Mouse (Mus musculus) limb, embryonic 12.5 days (tissue): Measurements from ENCODE around the gene Clps. TPM values are rescaled to one million over a fixed set of nuclear protein-coding genes. Genes with fewer than 3 reads are reported as not detected.
"Not testable (repeated sequence)": the region's sequence is repeated elsewhere in the genome, so short reads cannot be mapped to it uniquely, and the experiment has no call there.

Source experiments
- ATAC-seq: fragments of 200-750 bp; cut with Nextera tagmentation; 2 replicates; pipeline ENCODE4 v1.8.0; 2017; ENCODE audit warnings: low read depth, moderate TSS enrichment; ENCODE audit not compliant: insufficient number of reproducible peaks, insufficient read depth, low FRiP score, low TSS enrichment
- H3K27ac ChIP-seq: fragments of 300-500 bp; sonication (generic); 2 replicates; pipeline ENCODE4 v1.5.1; 2016; ENCODE audit warnings: mild to moderate bottlenecking, moderate library complexity
- H3K27me3 ChIP-seq: fragments of 300-500 bp; sonication (generic); 2 replicates; pipeline ENCODE4 v1.6.1; 2016; ENCODE audit warnings: mild to moderate bottlenecking, moderate library complexity
- H3K36me3 ChIP-seq: fragments of 300-500 bp; sonication (generic); 2 replicates; pipeline ENCODE4 v1.6.1; 2016; ENCODE audit warnings: mild to moderate bottlenecking, moderate library complexity
- H3K4me1 ChIP-seq: fragments of 300-500 bp; sonication (generic); replicated peaks from 2 replicates; pipeline ENCODE4 v1.6.1; 2016
- H3K4me2 ChIP-seq: fragments of 300-500 bp; sonication (generic); 2 replicates; pipeline ENCODE4 v1.6.1; 2016; ENCODE audit warnings: mild to moderate bottlenecking, moderate library complexity
- H3K4me3 ChIP-seq: fragments of 300-500 bp; sonication (generic); replicated peaks from 2 replicates; pipeline ENCODE4 v1.5.1; 2016; ENCODE audit warnings: mild to moderate bottlenecking
- H3K9ac ChIP-seq: fragments of 300-500 bp; sonication (generic); replicated peaks from 2 replicates; pipeline ENCODE4 v1.6.1; 2016; ENCODE audit warnings: mild to moderate bottlenecking, moderate library complexity
- H3K9me3 ChIP-seq: fragments of 300-500 bp; sonication (generic); 2 replicates; pipeline ENCODE4 v1.6.1; 2016; ENCODE audit warnings: mild to moderate bottlenecking, moderate library complexity
- WGBS: fragments of 180-500 bp; shearing (Covaris S2); methylation state at CpG from one replicate; pipeline ENCODE4 v1.1.7; 2016; 5-methylcytosine and 5-hydroxymethylcytosine counted together
- polyA plus RNA-seq: library from polyadenylated mRNA; unstranded; fragments of >200 nt; fragmentation: Nextera tagmentation; extraction: Ambion mirVana; gene quantifications from 2 replicates; pipeline ENCODE4 v1.2.1, GENCODE M21; 2016

Clps gene
- polyA plus RNA-seq, 1 experiment from 2014 or later: not detected

DNA sequence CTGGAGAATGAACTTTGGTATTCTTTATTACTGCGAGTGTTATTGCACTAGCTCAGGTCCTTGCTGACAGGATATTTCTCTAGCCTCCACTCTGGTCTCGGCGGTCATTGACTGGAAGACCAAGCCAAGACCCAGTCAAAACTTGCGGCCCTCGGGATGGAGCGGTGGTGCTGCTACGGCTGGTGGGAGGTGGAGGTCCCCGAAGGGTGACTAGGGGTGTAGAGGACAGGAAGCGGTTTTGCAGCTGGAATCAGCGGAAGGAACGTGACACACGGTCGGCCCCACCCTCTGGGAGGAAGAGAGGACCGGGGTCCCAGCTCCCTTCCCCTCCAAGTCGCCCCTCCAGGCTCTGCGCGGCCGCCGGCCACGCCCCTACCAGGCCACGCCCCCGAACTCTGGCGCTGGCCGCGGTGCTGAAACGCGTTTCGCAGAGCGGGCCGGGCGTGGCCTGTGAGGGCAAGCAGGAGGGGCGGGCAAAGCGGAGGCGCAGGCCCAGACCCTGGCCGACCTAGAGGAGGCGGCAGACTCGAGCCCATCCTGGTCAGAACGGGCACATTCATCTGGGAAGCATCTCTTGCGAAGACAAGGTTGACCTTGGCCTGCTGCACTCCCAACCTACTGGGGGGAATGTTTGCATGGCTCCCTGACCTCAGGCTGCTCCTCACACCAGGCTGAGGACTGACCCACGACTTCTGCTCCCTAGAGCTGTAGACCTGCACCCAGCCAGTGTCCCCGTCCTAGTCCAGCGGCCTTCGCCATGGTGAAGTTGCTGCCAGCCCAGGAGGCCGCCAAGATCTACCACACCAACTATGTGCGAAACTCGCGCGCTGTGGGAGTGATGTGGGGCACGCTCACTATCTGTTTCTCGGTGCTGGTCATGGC, 14.9 kb upstream of the Clps start, which contains the start of gene Lhfpl5:
Gene Lhfpl5, plus strand, starts transcription at position 398 of the 882 bp plus-strand sequence.
- peaks cover 20% of the 10 kb centered on the region for H3K27me3 ChIP-seq
- no peak within 1 kb of the TSS for H3K9ac ChIP-seq
- H3K9me3 ChIP-seq: no peaks in the 10 kb centered on the region
- H3K4me2 ChIP-seq: peak within 1 kb of the TSS; percentile 52
- H3K4me1 ChIP-seq: peaks cover 5% of the 10 kb centered on the region; the same call in 1 of the 2 replicates
- no peaks in the 10 kb centered on the region for H3K36me3 ChIP-seq
- 18% methylated on average over 48 of the region's 50 CpGs for WGBS
- H3K27ac ChIP-seq: no peak within 1 kb of the TSS
- peak; percentile 74 for ATAC-seq
- peak within 1 kb of the TSS; percentile 23 for H3K4me3 ChIP-seq

DNA sequence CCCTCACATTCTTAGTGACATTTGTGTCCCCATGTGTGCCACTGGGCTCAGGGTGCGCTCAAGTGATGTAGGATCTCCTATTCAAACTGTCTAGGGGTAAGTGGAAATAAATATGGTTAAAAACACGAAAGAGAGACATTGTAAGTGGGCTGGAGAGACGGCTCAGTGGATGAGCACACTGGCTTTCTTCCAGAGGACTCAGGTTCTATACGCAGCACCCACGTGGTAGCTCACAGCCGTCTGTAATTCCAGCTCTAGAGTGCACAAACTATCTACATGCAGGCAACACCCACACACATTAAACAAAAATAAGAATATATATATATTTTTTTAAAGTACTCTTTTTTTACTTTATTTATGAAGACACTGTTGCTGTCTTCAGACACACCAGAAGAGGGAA, 12.4 kb upstream of the Clps start:
- Histone ChIP-seq H3K27ac (no peak overlapping the region; the same call in 1 of the 2 replicates), H3K27me3 (peaks cover 20% of the 10 kb centered on the region), H3K4me1 (peaks cover 5% of the 10 kb centered on the region; the same call in 1 of the 2 replicates), H3K9me3 (no peaks in the 10 kb centered on the region), H3K9ac (no peak overlapping the region), H3K4me3 (no peak overlapping the region), H3K4me2 (no peak overlapping the region), H3K36me3 (no peaks in the 10 kb centered on the region)
- 87% methylated on average over 6 of the region's 6 CpGs for WGBS
- no peak for ATAC-seq

DNA sequence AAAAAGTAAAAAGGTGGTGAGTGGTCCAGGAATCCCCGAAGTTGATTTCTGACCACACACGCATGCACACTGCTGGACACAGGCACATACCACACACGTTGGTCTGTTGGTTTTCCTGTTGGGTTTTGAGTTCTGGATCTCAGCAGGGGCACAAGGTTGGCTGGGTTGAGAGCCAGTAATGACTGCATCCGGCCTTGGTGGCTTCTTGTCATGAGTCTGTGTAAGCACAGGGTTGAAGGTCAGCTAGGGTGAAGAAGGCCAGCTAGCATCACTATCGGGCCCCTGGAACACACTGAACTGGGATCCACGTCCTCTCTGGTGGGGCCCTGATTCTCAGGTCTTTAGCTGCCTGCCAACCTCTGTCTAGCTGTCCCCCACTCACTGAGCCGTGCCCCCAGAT, 12.0 kb upstream of the Clps start:
- H3K4me3 ChIP-seq: no peak overlapping the region
- H3K27me3 ChIP-seq: peaks cover 20% of the 10 kb centered on the region
- ATAC-seq: no peak
- 79% methylated on average over 7 of the region's 7 CpGs for WGBS
- H3K27ac ChIP-seq: no peak overlapping the region; the same call in 1 of the 2 replicates
- no peak overlapping the region for H3K9ac ChIP-seq
- peaks cover 5% of the 10 kb centered on the region; the same call in 1 of the 2 replicates for H3K4me1 ChIP-seq
- no peak overlapping the region for H3K4me2 ChIP-seq
- no peaks in the 10 kb centered on the region for H3K9me3 ChIP-seq
- no peaks in the 10 kb centered on the region for H3K36me3 ChIP-seq

DNA sequence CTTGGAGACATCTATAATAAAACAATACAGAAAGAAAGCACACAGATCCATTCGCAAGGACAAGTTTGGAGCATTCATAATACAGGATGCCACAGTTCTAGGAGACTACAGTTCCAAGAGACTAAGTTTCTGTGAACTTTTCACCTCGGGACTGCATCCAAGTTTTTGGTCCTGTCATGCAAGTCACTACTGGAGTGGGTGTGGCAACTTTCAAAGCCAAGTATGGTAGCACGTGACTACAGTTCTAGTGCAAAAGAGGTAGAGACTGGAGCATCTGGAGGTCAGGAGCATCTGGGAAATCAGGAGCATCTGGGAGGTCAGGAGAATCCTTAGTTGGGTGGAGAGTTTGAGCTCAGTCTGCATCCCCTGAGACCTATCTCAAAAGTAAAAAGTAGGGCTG, 11.3 kb upstream of the Clps start:
- WGBS: 85% methylated on average over 3 of the region's 3 CpGs
- no peak for ATAC-seq
- H3K9me3 ChIP-seq: no peaks in the 10 kb centered on the region

DNA sequence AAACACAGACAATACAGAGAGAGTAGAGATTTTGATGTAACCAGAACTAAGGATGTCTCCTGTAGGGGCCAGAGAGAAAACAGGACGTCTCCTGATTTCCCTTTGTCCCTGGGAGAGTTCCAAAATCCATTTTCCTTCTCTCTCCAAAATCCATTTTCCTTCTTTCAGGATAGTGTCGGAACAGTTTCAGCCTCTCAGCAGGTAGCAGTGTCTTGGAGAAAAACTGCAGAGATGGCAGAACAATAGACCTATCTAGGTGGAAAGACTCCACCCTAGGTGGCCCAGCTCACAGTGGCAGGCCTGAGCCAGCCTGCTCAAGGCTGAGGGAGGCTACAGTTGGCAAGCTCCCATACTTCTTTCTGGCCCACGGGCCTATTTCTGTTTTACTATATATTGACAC, 7.0 kb upstream of the Clps start:
- no peaks in the 10 kb centered on the region for H3K9me3 ChIP-seq
- 59% methylated on average over 3 of the region's 3 CpGs for WGBS

More for the DNA sequence above, 11.3 kb upstream of the Clps start:
- Histone ChIP-seq H3K36me3 (no peaks in the 10 kb centered on the region), H3K27ac (no peak overlapping the region), H3K4me1 (peaks cover 5% of the 10 kb centered on the region; the same call in 1 of the 2 replicates), H3K4me3 (no peak overlapping the region), H3K9ac (no peak overlapping the region), H3K27me3 (peaks cover 20% of the 10 kb centered on the region), H3K4me2 (no peak overlapping the region)

DNA sequence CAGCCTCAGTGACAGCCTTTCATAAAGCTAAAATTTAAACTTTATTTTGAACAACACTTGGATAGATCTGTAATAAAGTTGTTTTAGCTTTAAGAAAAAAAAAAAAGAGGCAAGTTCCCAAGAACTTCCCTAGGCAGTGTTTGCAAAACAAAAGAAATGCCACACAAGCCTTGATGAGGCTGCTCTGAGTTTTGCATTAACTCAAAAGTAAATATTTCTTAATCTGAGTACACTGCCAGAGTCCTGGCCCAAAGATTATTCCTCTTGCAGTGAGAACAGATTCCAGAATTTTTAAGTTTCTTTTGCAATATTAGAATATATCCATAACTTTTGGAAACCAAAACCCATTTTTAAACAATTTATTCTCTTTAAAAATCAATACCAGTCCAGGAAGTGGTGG, 4.6 kb upstream of the Clps start:
- no peak overlapping the region for H3K4me2 ChIP-seq
- no peak overlapping the region for H3K4me3 ChIP-seq
- no peaks in the 10 kb centered on the region for H3K36me3 ChIP-seq
- no peak overlapping the region for H3K9ac ChIP-seq
- ATAC-seq: no peak
- peaks cover 14% of the 10 kb centered on the region for H3K4me1 ChIP-seq
- no peak overlapping the region for H3K27ac ChIP-seq
- no peaks in the 10 kb centered on the region for H3K9me3 ChIP-seq
- H3K27me3 ChIP-seq: no peaks in the 10 kb centered on the region

More for the DNA sequence above, 7.0 kb upstream of the Clps start:
- no peak overlapping the region for H3K9ac ChIP-seq
- no peak overlapping the region for H3K27ac ChIP-seq
- H3K27me3 ChIP-seq: no peaks in the 10 kb centered on the region
- H3K4me2 ChIP-seq: no peak overlapping the region
- no peak for ATAC-seq
- no peak overlapping the region for H3K4me3 ChIP-seq
- H3K36me3 ChIP-seq: no peaks in the 10 kb centered on the region
- no peaks in the 10 kb centered on the region for H3K4me1 ChIP-seq

DNA sequence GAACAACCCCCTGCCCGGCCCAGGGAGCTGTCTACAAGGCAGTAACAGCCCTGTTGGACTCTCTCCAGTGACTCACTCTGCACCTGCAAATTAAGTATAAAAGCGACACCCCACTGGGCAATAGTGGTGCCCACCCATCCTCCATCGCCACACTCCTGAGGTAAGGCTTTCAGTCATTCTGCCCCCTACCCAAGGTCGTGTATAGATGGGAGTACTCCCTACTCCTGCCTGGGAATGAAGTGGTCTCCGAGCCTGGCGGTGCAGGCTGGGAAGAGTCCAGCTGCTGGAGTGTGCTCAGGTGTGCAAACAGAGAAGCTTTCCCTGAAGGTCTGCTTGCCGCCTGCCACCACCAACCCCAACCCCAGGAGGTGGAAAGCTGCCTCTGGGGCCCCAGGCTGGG, 1.0 kb upstream of the Clps start:
- no peak overlapping the region for H3K4me3 ChIP-seq
- H3K9ac ChIP-seq: no peak overlapping the region
- WGBS: 58% methylated on average over 7 of the region's 7 CpGs
- H3K27ac ChIP-seq: no peak overlapping the region
- H3K36me3 ChIP-seq: no peaks in the 10 kb centered on the region
- peaks cover 29% of the 10 kb centered on the region for H3K4me1 ChIP-seq
- no peak for ATAC-seq
- no peaks in the 10 kb centered on the region for H3K27me3 ChIP-seq
- no peak overlapping the region for H3K4me2 ChIP-seq
- H3K9me3 ChIP-seq: no peaks in the 10 kb centered on the region

DNA sequence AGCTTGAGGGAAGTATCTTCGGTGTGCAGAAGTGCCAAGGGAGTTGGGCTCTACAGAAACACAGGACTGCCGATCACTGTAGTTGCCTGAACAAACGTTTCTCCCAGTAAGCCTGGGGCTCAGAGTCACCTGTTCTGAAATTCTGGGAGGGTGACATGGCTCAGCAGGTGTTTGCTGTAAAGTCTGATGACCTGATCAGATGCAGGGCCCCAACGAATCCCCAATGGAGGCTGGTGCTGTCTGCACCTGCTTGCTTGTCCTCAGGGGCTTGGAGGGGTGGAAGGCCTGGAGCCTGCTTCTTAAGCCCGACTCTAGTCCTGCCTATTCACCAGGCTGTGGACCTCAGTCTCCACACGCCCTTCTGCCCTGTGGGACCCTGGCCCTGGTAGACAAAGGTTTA, 2.8 kb downstream of the Clps start:
- ATAC-seq: no peak
- 61% methylated on average over 6 of the region's 6 CpGs for WGBS
- no peak overlapping the region for H3K9ac ChIP-seq
- H3K4me3 ChIP-seq: no peak overlapping the region
- no peaks in the 10 kb centered on the region for H3K27me3 ChIP-seq
- no peaks in the 10 kb centered on the region for H3K36me3 ChIP-seq
- H3K27ac ChIP-seq: no peak overlapping the region; the same call in 1 of the 2 replicates
- no peaks in the 10 kb centered on the region for H3K9me3 ChIP-seq
- no peak overlapping the region for H3K4me2 ChIP-seq
- H3K4me1 ChIP-seq: peaks cover 43% of the 10 kb centered on the region

DNA sequence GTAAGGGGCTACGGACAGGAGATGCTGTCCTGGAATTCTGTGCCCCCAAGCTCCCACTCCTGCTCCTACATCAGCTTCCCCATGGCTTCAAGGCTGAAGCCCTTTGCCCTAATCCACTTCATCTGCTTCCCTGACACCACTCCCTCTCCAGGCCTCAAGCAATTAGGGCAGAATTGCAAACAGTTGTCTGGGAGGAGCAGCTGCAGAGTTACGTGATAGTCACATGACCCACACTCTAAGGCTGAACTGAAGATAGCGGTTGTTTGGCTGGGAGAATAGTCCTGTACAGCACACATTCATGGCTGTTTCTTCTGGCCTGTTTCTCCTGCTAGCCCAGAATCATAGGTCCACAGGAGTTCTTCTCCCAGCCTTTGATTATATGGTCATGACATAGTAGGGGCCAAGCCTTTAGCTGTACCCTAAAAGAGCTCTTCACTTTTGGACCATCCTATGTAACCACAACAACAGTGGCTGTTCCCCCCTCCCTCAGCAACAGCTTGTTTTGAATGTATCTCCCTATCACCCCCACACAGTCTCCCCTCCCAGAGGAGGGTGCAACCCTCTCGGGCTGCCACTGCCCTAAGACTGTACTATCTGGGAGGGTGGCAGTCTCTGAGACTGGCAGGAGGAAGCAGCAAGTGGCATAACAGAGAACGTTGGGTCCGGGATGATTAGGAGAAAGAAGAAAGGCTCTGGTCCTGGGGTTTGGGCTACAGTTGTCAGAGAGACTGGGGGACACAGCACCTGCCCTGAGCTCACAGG, 3.8 kb downstream of the Clps start:
- Histone ChIP-seq H3K4me2 (no peak overlapping the region), H3K4me1 (peaks cover 43% of the 10 kb centered on the region), H3K9ac (no peak overlapping the region), H3K4me3 (no peak overlapping the region), H3K36me3 (no peaks in the 10 kb centered on the region), H3K27ac (no peak overlapping the region; the same call in 1 of the 2 replicates), H3K27me3 (no peaks in the 10 kb centered on the region), H3K9me3 (no peaks in the 10 kb centered on the region)
- 43% methylated on average over 6 of the region's 6 CpGs for WGBS
- no peak for ATAC-seq

DNA sequence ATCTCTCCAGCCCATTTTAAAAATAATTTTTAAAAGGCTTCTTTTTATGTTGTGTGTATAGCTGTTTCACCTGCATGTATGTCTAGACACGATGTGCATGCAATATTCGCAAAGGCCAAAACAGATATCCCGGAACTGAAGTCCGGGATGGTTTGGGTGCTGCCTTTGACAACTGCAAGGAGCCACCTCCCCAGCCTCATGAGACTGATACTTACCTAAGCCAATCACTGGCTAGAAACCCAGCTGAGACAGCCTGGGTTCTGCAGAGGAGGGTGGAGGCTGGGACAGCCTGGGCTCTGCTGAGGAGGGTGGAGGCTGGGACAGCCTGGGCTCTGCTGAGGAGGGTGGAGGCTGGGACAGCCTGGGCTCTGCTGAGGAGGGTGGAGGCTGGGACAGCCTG, 6.5 kb downstream of the Clps start:
- H3K4me1 ChIP-seq: peaks cover 34% of the 10 kb centered on the region
- H3K9me3 ChIP-seq, H3K27ac ChIP-seq, H3K4me2 ChIP-seq, H3K4me3 ChIP-seq, ATAC-seq, H3K36me3 ChIP-seq, H3K27me3 ChIP-seq, H3K9ac ChIP-seq: not testable (repeated sequence)
- 90% methylated on average over 4 of the region's 4 CpGs for WGBS
